Mouse (Mus musculus) lung, postnatal 0 days (tissue): ENCODE data around the gene Smim22.

ENCODE experiments used
- CTCF ChIP-seq: IDR thresholded peaks from 2 replicates; pipeline ENCODE4 v1.5.1; 2016; ENCODE audit warnings: antibody characterized with exemption, mild to moderate bottlenecking
- EP300 ChIP-seq: IDR thresholded peaks from 2 replicates; pipeline ENCODE4 v1.6.1; 2016; ENCODE audit warnings: antibody characterized with exemption, mild to moderate bottlenecking, control low read depth

GRCm38 (mm10) chr16:5012036-5013005 is 5.2 kb downstream of the Smim22 start:
- no peak for TF ChIP-seq CTCF
- no peak for TF ChIP-seq EP300
